Mouse (Mus musculus): Measurements from ENCODE around the gene Ermard. TPM values are rescaled to one million over a fixed set of nuclear protein-coding genes. Genes with fewer than 3 reads are reported as not detected.

The Ermard gene
- total RNA-seq, 2 experiments from 2014 or later, result 53.9 to 69.1 TPM

DNA sequence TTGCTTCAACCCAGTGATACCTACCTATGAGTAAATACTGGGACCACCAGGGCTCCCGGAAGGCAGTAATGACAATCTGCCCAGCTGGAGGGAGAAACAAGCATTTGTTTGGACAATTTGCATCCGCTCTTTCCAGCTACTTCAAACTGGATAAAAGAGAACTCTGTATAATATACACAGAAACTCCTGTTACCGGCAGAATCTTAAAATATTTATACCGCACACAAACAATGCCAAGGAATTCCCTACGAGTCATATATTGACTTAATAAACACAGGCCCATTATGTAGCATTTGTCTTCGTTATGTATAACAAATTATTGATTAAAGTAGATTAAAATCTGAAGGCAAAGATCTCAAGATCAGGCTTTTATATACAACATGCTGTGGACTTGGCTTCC is 79.6 kb downstream of the Ermard start:
- Histone ChIP-seq H3K4me3 (no peak overlapping the region), H3K27ac (no peak overlapping the region)
- DNase-seq (ENCODE audit: low spot score in 2 of 2), result no peak
- no peak for TF ChIP-seq CTCF (conservative IDR thresholded peaks at IDR 0.05)

DNA sequence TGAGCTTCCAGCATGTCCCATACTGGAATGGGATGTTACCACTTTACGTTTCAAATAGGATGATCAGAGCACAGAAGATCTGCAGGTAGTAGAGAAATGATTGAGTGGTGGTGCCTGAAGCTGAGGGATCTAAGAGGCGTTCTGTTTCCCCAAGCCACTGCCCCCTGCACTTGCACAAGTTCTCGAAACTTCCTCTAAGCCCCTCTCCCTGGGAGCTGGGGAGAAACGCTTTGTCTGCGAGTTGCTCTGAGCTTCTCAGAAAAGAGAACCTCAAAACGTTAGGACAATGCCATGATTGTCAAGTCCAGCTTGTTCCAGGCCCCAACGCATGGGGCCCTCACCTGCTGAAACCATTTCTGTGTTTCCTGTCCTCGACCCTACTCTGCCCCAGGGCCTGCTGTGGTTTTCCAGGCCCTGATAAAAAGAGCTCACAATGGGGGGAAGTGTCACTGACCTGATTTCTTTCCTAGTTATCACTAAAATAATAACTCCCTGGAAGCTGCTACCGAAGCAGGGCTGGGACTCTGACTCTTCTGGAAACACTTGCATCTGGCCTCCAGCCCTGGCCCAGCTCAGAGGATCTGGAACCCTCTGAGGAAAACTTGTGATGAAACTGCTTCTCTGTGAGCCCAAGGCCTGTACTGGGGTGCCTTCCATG is 88.8 kb downstream of the Ermard start:
- no peak for TF ChIP-seq CTCF (conservative IDR thresholded peaks at IDR 0.05)
- Histone ChIP-seq H3K27ac (no peak overlapping the region), H3K4me3 (no peak overlapping the region)
- DNase-seq (ENCODE audit: low spot score in 2 of 2), result no peak

DNA sequence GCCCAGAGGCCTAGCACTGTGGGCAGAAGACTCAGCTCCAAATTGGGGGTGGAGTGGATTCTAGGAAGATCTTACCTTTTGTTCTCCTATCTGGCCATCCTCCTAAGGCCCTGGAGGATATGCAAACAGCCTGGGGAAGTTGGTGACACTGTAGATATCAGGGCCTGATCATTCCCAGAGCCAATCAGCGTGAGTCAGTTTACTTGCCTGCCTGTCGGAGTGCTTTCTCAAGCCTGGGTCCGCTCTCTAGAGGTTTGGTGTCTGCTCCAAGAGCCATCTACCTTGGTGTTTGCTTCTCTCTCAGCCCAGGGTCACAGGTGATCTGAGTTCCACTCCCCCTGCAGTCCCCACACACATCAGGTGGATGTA is 89.3 kb downstream of the Ermard start:
- DNase-seq (ENCODE audit: low spot score in 2 of 2), result no peak
- no peak overlapping the region for H3K27ac ChIP-seq
- no peak for TF ChIP-seq CTCF (conservative IDR thresholded peaks at IDR 0.05)

DNA sequence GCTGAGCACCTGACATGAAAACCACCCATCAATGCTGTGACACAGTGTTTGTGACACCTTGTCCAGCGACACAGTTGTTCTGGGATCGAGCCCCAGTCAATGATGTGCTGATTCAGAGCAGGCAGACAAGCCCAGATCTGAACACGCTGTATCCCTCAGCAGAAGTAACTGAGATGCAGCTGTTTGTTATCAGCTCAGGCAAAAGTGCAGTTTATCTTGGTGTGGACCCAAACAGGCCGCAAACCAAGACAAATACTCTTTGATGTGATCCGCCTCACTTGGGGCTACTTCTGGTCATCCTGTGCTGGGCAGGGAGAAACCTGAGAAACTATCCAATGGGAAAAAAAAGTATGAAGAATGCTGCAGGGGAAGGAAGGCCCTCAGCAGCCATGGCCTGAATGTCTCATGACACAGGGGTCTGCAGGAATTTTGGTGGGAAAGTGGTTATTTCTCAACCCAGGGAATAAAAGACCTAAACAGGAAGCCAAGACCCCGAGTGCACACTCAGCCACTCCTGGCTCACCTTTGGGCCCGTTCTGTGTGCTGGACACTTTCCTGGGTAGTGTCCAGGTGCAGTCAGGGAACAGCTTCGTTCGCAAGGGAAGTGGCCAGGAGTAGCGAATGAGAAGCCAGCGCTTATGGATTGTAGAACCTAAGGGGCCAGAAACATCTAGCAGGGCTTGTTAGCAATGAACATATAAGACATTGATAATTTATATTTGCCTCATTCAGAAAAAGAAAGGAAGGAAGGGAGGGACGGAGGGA is 94.1 kb downstream of the Ermard start:
- TF ChIP-seq CTCF (conservative IDR thresholded peaks at IDR 0.05), result no peak
- no peak for DNase-seq (ENCODE audit: low spot score in 2 of 2)
- no peak overlapping the region for H3K4me3 ChIP-seq
- H3K27ac ChIP-seq, result no peak overlapping the region

More for the DNA sequence above, 89.3 kb downstream of the Ermard start:
- no peak overlapping the region for H3K4me3 ChIP-seq

DNA sequence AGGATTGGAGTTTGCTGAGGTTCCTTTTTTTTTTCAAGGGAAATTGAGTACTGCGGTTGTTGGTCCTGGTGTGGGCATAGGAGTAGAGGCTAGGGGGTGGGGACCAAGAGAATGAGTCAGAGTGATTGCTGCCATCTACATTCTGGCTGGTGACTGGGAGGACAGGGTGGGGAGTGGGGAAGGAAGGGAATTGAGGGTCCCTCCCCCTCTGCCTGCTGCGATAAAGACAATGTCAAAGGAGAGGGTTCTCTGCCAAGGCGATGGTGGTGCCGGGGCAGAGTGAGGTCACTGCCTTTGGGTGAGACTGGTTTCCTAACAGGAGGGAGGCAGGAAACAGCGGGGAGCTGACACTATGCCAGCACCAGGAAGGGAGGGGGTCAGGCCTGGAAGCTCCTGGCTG is 96.4 kb downstream of the Ermard start:
- no peak for DNase-seq (ENCODE audit: low spot score in 2 of 2)
- H3K4me3 ChIP-seq, result no peak overlapping the region
- no peak overlapping the region for H3K27ac ChIP-seq
- no peak for TF ChIP-seq CTCF (conservative IDR thresholded peaks at IDR 0.05)

Other genes starting within 250 kb of the Ermard start
- gene Wdr27, start 98.0 kb upstream of the Ermard start, total RNA-seq (2021), result 1 to 10 TPM; 3.9 to 4.2 TPM
- 10 to 100 TPM; 17.1 to 18.1 TPM for gene 1600012H06Rik, start 98.0 kb upstream of the Ermard start, total RNA-seq (2021)
- gene Phf10, start 79.9 kb upstream of the Ermard start, total RNA-seq (2021), result 10 to 100 TPM; 55.1 to 55.6 TPM
- 1 to 10 TPM; 8.8 to 9.1 TPM for gene 9030025P20Rik, start 62.7 kb upstream of the Ermard start, total RNA-seq (2021)
- 1 to 10 TPM in 1 of 2 experiments, not detected in 1; 1.6 TPM for gene Gm3417, start 62.4 kb upstream of the Ermard start, total RNA-seq (2021)
- 1 to 10 TPM; 5.6 to 5.9 TPM for gene Gm3435, start 31.0 kb upstream of the Ermard start, total RNA-seq (2021)
- 1 to 10 TPM in 1 of 2 experiments, not detected in 1; 1.3 TPM for gene Tcte3, start 280 bp downstream of the Ermard start, total RNA-seq (2021)
- gene Gm3448, start 329 bp downstream of the Ermard start, total RNA-seq (2021), result 10 to 100 TPM in 1 of 2 experiments, 1 to 10 TPM in 1; 7.8 to 11.3 TPM